Mouse (Mus musculus) brain, embryonic 14.5 days (tissue): ENCODE measurements around the gene Dctn2.

ENCODE experiments used
- CTCF ChIP-seq: fragments of 200-500 bp; IDR thresholded peaks from 2 replicates; pipeline ENCODE4 v1.5.1; 2012; ENCODE audit warnings: inconsistent platforms, mild to moderate bottlenecking, moderate library complexity, borderline replicate concordance; ENCODE audit not compliant: insufficient read depth, insufficient read length; ENCODE audit errors: extremely low read depth
- POLR2A ChIP-seq: fragments of 200-500 bp; IDR thresholded peaks from 2 replicates; pipeline ENCODE4 v1.6.1; 2012; ENCODE audit warnings: mild to moderate bottlenecking, inconsistent platforms, borderline replicate concordance; ENCODE audit not compliant: poor library complexity, insufficient read depth, insufficient read length, severe bottlenecking; ENCODE audit errors: extremely low read depth

DNA sequence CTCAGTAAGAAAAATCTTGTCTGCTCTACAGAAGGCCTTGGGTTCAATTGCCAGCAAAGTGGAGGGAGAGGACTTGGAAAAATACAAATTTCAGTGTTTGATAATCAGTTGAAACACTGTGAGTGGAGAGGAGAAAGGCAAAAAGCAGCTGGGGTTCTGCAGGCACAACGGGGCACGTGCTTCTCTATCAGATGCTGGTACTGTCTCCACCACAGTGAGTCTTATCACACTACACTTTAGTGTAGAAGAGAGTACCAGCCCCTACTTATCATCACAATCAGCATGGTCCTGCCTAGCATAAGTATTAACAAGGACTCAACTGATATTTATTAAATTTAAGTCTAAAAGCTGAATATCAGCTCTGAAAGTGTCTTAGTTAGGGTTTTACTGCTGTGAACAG, 51.1 kb downstream of the Dctn2 start:
- TF ChIP-seq POLR2A (no peak), CTCF (no peak)
